Mouse (Mus musculus): ENCODE data around the gene Kri1.

DNA sequence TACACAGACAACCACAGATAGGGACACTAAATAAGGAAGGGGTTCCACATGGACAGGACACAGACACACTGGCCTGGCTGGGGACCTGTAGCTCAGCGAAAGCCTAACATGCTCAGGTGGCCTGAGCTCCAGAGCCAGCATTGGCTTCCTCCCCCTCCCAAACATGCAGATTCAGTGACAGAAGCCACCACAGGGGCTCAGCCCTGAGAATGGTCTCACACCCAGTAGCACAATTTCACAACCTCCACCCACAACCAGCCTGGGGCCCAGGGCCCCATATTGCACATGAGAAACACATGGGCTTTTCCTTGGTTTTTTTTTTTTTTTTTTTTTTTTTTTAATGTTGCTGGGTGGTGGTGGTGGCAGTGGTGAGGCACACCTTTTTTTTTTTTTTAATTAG is 41.4 kb downstream of the Kri1 start:
- TF ChIP-seq CTCF (IDR thresholded peaks at IDR 0.05; ENCODE audit: control insufficient read depth, insufficient read depth, insufficient read length) (no peak), USF1 (IDR thresholded peaks at IDR 0.05; ENCODE audit: low read depth) (no peak), MYOD1 (IDR thresholded peaks at IDR 0.05; ENCODE audit: control insufficient read depth, insufficient read length, low read depth) (no peak), MAX (IDR thresholded peaks at IDR 0.05) (no peak), MYOG (IDR thresholded peaks at IDR 0.05; ENCODE audit: control insufficient read depth, extremely low read depth, insufficient read length) (no peak), CEBPB (IDR thresholded peaks at IDR 0.05; ENCODE audit: low read depth) (no peak), FOSL1 (IDR thresholded peaks at IDR 0.05; ENCODE audit: insufficient read depth, low read length, poor library complexity, severe bottlenecking) (no peak)

All from C2C12 (cell line).